Mouse (Mus musculus) heart, adult 8-10 months (tissue): Measurements from ENCODE around the gene Rab3gap1. TPM values are rescaled to one million over a fixed set of nuclear protein-coding genes. Genes with fewer than 3 reads are reported as not detected.

ENCODE experiments used
- DNase-seq: peaks from one replicate; pipeline ENCODE4 v3.0.0; 2022; ENCODE audit warnings: low spot score
- total RNA-seq, 4 experiments: library from RNA; stranded (reverse); gene quantifications; 2 replicates each; pipeline ENCODE4 v1.2.4; 2022

Gene Rab3gap1
- total RNA-seq, 4 experiments from 2014 or later = 35.5 to 39.8 (median 38.6) TPM

DNA sequence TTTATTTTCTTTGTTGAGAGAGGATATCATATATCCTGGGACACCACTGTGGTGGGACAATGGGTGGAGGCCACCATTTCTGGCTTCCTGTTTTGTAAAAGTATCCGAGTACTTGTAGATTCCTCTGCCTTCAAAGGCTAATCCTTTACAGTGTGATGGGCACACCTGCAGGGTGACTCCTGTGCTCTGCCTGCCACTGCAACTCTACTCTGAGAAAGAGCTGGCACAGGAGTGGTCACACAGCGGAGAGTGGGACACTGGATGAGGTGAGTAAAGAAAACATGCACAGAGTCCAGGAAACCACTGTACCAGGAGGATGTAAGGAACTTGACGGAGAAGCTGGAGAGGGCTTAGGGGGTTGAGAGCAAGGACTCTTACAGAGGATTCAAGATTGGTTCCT is 113.7 kb downstream of the Rab3gap1 start:
- DNase-seq = no peak

- DNase-seq = no peak
These were observed 114.9 kb downstream of the Rab3gap1 start for GRCm38 (mm10) chr1:127983274-127983993.

DNA sequence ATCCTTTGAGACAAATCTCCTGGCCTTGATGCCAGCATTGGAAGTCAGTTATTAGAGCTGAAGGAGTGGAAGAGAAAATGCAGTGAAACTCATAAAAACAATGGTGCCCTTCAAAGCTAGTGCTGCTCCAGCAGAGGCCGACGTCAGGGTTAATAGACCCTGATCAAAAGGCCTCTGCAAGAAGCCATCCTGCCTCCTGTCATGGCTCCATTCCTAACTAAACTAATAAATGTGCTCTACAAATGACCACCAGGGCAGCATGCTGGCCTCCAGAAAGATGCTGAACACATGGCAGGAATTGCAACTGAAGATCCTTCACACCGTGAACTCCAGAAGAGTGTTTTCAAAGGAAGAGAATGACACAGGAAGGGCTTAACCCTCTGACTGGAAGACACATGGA is 116.8 kb downstream of the Rab3gap1 start:
- no peak for DNase-seq

DNA sequence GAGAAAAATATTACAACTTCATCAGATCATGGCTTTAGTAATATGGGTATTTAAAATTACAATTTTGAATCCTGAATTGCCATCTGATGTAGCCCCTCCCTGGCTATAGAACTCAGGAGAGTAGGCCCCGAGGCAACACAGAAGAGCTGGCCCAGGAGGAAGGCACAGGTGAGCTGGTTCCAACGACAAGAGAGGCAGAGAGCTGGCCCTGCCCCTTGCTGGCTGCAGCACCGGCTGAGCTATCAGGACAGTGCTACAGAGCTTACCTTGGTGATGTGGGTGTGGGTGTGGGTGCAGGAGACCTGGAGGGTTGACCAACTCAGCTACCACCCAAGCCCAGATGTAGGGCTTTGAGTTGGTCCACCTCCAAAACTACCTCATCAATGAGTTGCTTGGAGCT is 119.7 kb downstream of the Rab3gap1 start:
- no peak for DNase-seq

DNA sequence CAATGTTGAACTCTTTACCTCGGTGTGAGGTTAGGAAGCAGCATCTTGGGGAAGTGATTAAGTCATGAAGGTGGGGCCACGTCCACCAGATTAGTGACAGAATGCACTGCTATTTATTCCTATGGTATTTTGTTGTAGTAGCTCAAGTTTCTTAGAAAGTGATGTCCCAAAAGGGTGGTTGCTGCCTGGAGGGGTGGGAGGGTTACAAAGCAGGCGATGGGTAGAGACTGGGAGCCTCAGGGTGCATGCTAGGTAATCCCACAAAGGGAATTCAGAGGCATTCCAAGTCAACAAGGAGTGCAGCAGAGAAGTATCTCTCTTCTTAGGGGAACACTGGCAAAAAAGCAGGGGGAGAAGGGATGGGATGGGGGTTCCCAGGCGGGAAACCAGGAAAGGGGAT is 120.8 kb downstream of the Rab3gap1 start:
- DNase-seq = no peak

DNA sequence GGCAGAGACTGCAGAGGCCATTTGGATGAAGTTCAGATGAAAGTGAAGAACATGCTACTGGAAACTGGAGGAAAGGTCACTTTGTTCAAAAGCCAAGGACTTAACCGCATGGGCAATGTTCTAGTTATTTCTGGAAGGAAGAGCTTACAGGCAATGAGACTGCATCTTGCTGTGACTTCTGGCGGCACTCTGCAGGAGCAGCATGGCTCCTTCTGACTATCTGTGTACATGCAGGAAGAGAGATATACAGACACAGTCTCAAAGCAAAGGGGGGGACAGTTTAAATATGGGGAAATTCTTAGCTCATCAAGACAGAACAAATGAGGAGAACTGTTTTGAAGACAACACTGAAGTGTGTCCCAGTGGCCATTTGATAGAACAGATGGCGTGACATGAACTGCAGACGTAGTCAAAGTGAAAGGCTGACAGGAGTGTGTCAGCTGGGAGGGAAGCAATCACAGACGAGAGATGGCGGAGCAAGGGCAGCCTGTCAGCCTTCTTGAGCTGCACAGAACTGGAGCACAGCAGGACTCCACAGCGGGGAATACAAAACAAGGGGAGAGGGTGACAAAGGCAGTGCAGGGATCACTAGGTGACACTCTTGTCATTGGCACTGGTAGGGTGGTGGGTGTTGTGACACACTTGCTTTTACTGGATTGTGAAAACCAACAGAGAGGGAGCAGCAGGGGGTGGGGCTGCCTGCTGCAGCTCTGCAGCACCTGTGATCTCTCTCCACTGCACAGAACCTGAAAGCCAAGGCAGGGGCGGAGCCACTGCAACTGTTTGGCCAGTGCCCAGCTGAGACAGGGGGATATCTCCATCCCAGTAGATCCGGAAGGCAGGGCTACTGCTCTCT is 121.5 kb downstream of the Rab3gap1 start:
- DNase-seq = peak; percentile 55

Other genes starting within 250 kb of the Rab3gap1 start
- gene Tmem163, start 189.2 kb upstream of the Rab3gap1 start, total RNA-seq = 1 to 10 TPM; 5.3 to 8.2 (median 6.3) TPM
- gene Acmsd, start 139.4 kb upstream of the Rab3gap1 start, total RNA-seq = under 1 TPM in 2 of 4 experiments, not detected in 2; 0.14 to 0.19 TPM
- gene Ccnt2, start 94.6 kb upstream of the Rab3gap1 start, total RNA-seq = 10 to 100 TPM; 17.8 to 24.1 (median 22.8) TPM
- under 1 TPM in 2 of 4 experiments, not detected in 2; 0.09 to 0.14 TPM for gene Map3k19, start 13.7 kb upstream of the Rab3gap1 start, total RNA-seq
- 1 to 10 TPM; 3.5 to 5.7 (median 5.3) TPM for gene Zranb3, start 234.3 kb downstream of the Rab3gap1 start, total RNA-seq
- 10 to 100 TPM; 47.7 to 53.2 (median 48.9) TPM for gene R3hdm1, start 234.5 kb downstream of the Rab3gap1 start, total RNA-seq